Mouse (Mus musculus) kidney, embryonic 14.5 days (tissue): ENCODE measurements at regions not wholly inside any gene's neighbourhood (a gene's known extent, or its start where the extent isn't known, plus 50 kb on each side); places are given as distances from the start of the nearest gene placed in this dataset.

Experiments used
- ATAC-seq: fragments of 200-750 bp; cut with Nextera tagmentation; 2 replicates; pipeline ENCODE4 v1.8.0; 2017; ENCODE audit warnings: moderate number of reproducible peaks, mild to moderate bottlenecking, moderate TSS enrichment, moderate library complexity; ENCODE audit not compliant: low FRiP score, low TSS enrichment
- H3K27ac ChIP-seq: fragments of 300-500 bp; sonication (generic); 2 replicates; pipeline ENCODE4 v1.5.1; 2014; ENCODE audit warnings: low read depth, mild to moderate bottlenecking, low read length, moderate library complexity, mixed read lengths
- H3K27me3 ChIP-seq: fragments of 300-500 bp; sonication (generic); 2 replicates; pipeline ENCODE4 v1.6.1; 2014; ENCODE audit warnings: mild to moderate bottlenecking, low read length; ENCODE audit not compliant: control insufficient read depth, insufficient read depth
- H3K36me3 ChIP-seq: fragments of 300-500 bp; sonication (generic); 2 replicates; pipeline ENCODE4 v1.6.1; 2014; ENCODE audit warnings: low read length, mixed read lengths; ENCODE audit not compliant: control insufficient read depth, insufficient read depth
- H3K4me1 ChIP-seq: fragments of 300-500 bp; sonication (generic); 2 replicates; pipeline ENCODE4 v1.6.1; 2014; ENCODE audit warnings: low read length, mixed read lengths; ENCODE audit not compliant: control insufficient read depth, insufficient read depth
- H3K4me2 ChIP-seq: fragments of 300-500 bp; sonication (generic); replicated peaks from 2 replicates; pipeline ENCODE4 v1.6.1; 2014; ENCODE audit warnings: low read depth, mild to moderate bottlenecking, low read length
- H3K4me3 ChIP-seq: fragments of 300-500 bp; sonication (generic); 2 replicates; pipeline ENCODE4 v1.5.1; 2014; ENCODE audit warnings: mild to moderate bottlenecking, low read length
- H3K9ac ChIP-seq: fragments of 300-500 bp; sonication (generic); 2 replicates; pipeline ENCODE4 v1.6.1; 2014; ENCODE audit warnings: low read depth, mild to moderate bottlenecking, low read length, moderate library complexity
- H3K9me3 ChIP-seq: fragments of 300-500 bp; sonication (generic); 2 replicates; pipeline ENCODE4 v1.6.1; 2016; ENCODE audit warnings: low read length; ENCODE audit not compliant: control insufficient read depth
- WGBS: fragments of 180-500 bp; shearing (Covaris S2); extraction: QIAGEN DNeasy Blood & Tissue Kit; methylation state at CpG from one replicate; pipeline ENCODE4 v1.1.7; 2014; 5-methylcytosine and 5-hydroxymethylcytosine counted together

- Histone ChIP-seq H3K4me3 (no peak overlapping the region), H3K9me3 (no peaks in the 10 kb centered on the region), H3K27ac (no peak overlapping the region), H3K9ac (no peak overlapping the region), H3K4me2 (no peak overlapping the region), H3K4me1 (no peaks in the 10 kb centered on the region), H3K36me3 (no peaks in the 10 kb centered on the region), H3K27me3 (no peaks in the 10 kb centered on the region)
- no peak for ATAC-seq
Measured at GRCm38 (mm10) chr4:26494262-26494661, 147.6 kb upstream of the Manea start.

- Histone ChIP-seq H3K9ac (no peak overlapping the region), H3K36me3 (no peaks in the 10 kb centered on the region), H3K27ac (no peak overlapping the region), H3K4me3 (no peak overlapping the region), H3K27me3 (no peaks in the 10 kb centered on the region), H3K4me2 (no peak overlapping the region), H3K9me3 (no peaks in the 10 kb centered on the region), H3K4me1 (no peaks in the 10 kb centered on the region)
- 93% methylated on average over 1 of the region's 1 CpGs for WGBS
- ATAC-seq, result no peak
Measured at GRCm38 (mm10) chr4:26474913-26475312, 128.2 kb upstream of the Manea start.

- Histone ChIP-seq H3K27me3 (no peaks in the 10 kb centered on the region), H3K36me3 (no peaks in the 10 kb centered on the region), H3K27ac (no peak overlapping the region), H3K4me1 (no peaks in the 10 kb centered on the region), H3K4me3 (no peak overlapping the region), H3K4me2 (no peak overlapping the region), H3K9ac (no peak overlapping the region), H3K9me3 (no peaks in the 10 kb centered on the region)
- peak; percentile 71; the same call in 1 of the 2 replicates for ATAC-seq
- WGBS, result 52% methylated on average over 1 of the region's 1 CpGs
Measured at GRCm38 (mm10) chr4:26441533-26441932, 94.8 kb upstream of the Manea start.

GRCm38 (mm10) chr4:26422084-26422483 is 75.4 kb upstream of the Manea start:
- ATAC-seq, result no peak
- Histone ChIP-seq H3K9me3 (no peaks in the 10 kb centered on the region), H3K9ac (no peak overlapping the region), H3K4me2 (no peak overlapping the region), H3K36me3 (no peaks in the 10 kb centered on the region), H3K4me3 (no peak overlapping the region), H3K27ac (no peak overlapping the region), H3K27me3 (no peaks in the 10 kb centered on the region), H3K4me1 (no peaks in the 10 kb centered on the region)

GRCm38 (mm10) chr4:26404266-26404665 is 57.6 kb upstream of the Manea start:
- no peak overlapping the region for H3K27ac ChIP-seq
- ATAC-seq, result no peak
- H3K4me1 ChIP-seq, result no peaks in the 10 kb centered on the region
- H3K9ac ChIP-seq, result no peak overlapping the region
- no peaks in the 10 kb centered on the region for H3K9me3 ChIP-seq
- H3K27me3 ChIP-seq, result no peaks in the 10 kb centered on the region
- H3K4me3 ChIP-seq, result no peak overlapping the region
- no peaks in the 10 kb centered on the region for H3K36me3 ChIP-seq
- 83% methylated on average over 2 of the region's 2 CpGs for WGBS
- no peak overlapping the region for H3K4me2 ChIP-seq

- no peaks in the 10 kb centered on the region for H3K27me3 ChIP-seq
- no peaks in the 10 kb centered on the region for H3K36me3 ChIP-seq
- H3K27ac ChIP-seq, result no peak overlapping the region
- ATAC-seq, result no peak
- no peak overlapping the region for H3K4me3 ChIP-seq
- no peak overlapping the region for H3K4me2 ChIP-seq
- H3K4me1 ChIP-seq, result no peaks in the 10 kb centered on the region
- H3K9me3 ChIP-seq, result no peaks in the 10 kb centered on the region
- H3K9ac ChIP-seq, result no peak overlapping the region
Measured at GRCm38 (mm10) chr4:26402213-26402612, 55.5 kb upstream of the Manea start.
